Mouse (Mus musculus) inflammation-experienced regulatory T-cells, adult 6 months (primary cell): Measurements from ENCODE around the gene Srrd. TPM values are rescaled to one million over a fixed set of nuclear protein-coding genes. Genes with fewer than 3 reads are reported as not detected.

ENCODE experiments used
- ATAC-seq: one replicate; pipeline ENCODE4 v1.8.0; 2017
- polyA plus RNA-seq, 3 experiments: library from polyadenylated mRNA; unstranded; fragments of 100-300 nt; shearing (Covaris generic); gene quantifications; one replicate each; pipeline ENCODE4 v1.2.1; 2017

The Srrd gene
- polyA plus RNA-seq, 3 experiments from 2014 or later, result 2.9 to 4.8 (median 4.4) TPM

DNA sequence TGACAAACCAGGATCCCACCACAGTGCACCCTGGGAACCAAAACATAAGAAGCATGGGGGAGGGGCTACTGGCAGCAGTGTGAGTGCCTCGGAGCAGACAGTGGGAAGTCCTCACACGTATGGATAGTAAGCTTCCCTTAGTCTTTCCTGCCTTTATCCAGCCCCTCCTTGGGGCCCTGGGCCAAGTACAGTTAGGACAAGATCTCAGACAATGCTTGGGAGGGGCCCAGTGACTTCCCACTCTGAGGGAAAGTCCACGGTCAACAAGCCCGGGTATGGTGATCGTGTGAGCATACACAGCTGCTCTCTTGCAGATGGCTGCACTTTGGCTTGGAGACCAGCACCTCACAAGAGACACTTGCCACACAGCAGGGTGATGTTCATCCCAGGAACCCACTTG is 25.5 kb downstream of the Srrd start:
- no peak for ATAC-seq

DNA sequence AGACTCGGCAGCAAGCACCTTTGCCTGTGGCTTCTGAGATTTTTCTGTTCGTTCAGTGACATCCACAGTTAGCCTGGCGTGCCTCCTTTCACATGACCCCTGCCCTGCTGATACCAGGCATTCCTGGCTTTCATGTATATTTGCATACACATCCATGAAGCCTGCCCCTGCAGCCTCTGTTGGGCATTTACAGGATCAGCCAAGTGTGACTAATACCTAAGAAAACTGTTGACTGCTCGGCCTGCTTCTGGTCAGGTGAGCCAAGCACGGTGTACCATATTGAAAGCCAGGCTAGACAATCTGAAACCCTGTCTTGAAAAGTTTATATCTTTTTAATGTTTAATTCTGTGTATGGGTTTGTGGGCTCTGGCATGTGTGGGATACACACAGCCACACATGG is 26.4 kb downstream of the Srrd start:
- no peak for ATAC-seq

DNA sequence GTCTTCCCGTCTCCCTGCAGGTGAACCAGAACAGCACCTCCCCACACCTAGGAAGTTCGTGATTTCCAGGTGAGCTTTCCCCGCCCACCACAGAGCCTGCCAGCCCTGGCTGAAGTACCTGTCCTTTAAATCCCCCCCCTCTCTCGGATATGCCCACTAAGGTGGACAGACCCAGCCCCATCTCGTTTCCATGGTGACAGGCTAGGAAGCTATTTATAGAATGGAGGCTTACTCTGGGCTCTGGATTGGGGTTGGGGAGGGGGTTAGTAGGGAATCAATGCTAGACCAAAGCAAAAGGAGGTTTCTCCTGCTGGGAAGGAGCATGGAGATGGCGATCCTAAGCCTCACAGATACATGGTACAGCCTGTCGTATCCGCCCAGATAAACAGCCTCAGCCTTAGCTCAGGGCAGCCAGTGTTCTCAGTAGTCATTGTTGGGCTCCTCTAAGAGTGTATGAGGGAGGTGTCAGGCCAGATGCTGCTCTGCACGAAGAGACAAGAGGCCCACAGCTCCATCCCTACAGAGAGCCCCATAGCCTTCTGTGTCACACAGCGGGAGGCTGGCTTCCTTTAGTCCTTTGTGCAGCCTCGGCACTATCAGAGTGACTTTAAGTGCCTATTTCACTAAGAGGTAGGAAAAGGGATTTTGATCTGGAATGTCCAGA is 29.5 kb downstream of the Srrd start:
- ATAC-seq, result no peak

DNA sequence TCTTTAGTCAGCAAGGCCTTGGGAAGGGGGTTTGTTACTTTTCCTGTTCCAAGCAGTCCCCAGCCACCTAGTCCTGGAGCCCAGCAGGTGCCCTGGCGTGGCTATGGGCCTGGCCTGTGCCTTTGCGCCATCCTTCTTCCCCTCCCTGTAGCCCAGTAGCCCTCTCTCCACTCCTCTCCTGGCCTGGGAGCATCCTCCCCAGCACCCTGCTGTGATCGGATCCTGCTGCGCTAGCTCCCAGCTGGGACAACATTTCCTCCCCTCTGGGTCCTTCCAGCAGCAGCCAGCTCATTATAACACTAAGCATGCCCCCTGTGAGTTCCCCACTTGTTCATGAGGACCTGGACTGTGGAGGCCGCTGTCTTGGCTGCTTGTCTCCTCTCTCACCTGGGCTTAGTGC is 37.0 kb downstream of the Srrd start:
- no peak for ATAC-seq

DNA sequence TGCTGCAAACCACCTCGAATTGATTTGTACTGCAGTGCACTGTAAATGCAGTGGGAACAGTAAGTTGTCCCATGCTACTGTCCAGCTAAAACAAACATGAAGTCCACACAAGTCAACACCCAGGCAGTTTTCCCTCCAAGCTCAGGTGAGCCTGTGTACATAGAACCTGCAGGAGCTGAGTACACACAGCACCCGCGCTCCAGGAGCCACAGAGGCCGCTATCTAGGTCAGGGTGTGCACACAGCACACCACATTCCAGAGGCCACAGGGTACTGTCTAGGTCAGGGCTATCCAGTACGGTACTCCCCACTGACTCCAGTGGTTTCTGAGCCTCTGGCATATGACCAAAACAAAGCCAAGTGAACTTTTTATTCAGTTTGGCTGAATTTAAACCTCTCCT is 40.5 kb downstream of the Srrd start:
- no peak for ATAC-seq

DNA sequence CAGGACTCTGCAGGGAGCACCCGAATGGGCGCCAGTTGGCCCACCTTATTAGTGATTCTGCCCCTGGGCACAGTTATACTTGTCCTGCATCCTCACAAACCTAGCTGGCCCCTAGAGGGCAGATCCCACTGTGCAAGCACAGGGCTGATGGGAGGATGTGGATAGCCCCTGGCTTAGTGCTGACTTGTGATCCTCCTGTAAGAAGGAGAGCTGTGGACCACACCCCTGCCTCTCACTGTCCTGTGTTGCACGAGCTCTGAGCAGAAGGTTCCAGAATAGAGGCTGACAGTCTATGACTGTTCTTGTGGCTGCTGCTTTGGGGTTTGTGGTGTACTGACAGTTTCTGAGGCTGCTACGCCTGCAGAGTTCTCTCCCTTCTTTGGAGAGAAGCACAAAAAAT is 41.1 kb downstream of the Srrd start:
- peak; percentile 14 for ATAC-seq

DNA sequence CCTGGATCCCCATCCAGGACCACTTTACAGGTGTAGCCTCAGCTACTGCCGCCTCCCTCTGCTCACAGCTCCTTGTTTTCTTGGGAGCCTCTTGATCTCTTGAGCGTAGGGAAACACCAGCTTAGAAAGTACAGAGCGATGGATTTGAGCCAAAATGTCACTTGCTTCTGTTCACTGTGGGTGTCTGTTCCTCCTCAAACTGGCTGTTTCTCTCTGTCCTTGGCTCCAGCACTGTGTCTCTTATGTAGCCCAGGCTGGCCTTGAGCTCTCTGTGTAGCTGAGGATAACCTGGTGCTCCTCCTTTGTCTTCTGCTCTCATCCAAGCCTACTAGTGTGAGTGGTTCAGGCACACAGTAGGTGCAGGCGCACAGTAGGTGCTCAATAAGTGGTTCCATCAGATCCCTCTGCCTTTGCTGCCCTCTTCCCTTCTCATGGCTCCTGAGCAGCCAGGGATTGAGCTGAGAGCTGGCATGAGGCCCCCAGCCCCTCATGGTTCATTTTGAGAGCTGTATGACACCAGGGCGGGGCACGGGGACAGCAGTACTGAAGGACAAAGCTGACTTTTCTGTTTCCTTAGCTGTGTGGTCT is 42.0 kb downstream of the Srrd start:
- no peak for ATAC-seq

DNA sequence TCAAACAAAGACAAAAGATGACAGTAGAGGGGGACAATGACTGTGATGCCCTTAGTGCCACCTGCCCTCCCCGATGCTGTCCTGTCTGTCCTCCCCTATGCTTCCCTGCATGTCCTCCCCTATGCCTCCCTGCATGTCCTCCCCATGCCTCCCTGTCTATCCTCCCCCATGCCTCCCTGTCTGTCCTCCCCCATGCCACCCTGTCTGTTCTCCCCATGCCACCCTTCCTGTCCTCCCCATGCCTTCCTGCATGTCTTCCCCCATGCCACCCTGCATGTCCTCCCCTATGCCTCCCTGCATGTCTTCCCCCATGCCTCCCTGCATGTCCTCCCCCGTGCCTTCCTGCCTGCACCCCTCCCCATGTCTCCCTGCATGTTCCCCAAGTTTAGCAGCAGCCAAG is 42.7 kb downstream of the Srrd start:
- no peak for ATAC-seq

DNA sequence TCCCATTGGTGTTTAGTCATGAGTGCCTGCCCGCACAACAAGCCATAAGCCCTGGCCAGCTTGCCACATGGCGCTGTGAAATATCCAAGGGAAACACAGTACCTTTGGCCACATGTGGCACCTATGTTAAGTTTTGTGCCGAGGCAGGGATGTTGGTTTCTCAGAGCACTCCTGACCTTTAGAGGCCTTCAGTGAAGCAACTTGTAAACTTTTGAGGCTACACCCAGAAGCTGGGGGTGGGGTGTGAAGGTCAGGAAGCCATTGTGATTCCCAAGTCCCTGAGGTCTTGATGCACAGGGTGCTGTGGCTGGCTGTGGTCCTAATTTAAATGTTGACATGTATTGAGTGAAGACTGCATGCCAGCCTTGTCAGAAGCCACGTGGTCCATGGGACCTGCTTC is 43.4 kb downstream of the Srrd start:
- ATAC-seq, result no peak

DNA sequence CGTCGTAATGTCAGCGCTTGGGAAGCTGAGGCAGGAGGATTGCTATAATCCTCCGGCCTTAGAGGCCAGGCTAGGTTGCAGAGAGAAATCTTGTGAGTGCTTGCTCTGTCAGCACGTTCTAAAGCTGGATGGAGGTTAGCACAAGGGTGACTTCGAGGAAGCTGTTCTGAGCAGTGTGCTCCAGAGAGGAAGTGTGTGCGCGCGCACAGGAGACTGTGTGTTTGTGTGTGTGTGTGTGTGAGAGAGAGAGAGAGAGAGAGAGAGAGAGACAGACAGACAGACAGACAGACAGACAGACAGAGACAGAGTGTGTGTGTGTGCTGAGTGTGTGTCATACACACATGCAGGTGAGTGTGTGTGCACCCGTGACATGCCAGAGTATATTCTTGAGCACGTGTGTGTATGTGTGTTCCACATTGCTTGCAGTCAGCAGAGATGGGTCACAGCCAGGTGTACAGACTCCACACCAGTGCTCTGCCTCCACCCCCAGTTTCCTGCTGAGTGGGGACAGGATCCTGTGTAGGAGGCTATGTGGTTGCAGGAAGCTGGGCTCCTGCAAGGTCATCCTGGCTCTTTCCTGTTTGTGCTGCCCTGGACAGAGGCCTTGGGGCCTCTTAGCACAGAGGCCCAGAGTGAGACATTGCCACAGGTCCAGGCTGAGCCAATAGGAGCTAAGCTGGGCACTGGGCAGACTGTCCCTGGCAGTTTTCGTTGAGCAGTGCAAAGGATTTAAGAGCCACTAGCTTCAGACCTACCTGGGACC is 44.4 kb downstream of the Srrd start:
- ATAC-seq, result peak; percentile 52

DNA sequence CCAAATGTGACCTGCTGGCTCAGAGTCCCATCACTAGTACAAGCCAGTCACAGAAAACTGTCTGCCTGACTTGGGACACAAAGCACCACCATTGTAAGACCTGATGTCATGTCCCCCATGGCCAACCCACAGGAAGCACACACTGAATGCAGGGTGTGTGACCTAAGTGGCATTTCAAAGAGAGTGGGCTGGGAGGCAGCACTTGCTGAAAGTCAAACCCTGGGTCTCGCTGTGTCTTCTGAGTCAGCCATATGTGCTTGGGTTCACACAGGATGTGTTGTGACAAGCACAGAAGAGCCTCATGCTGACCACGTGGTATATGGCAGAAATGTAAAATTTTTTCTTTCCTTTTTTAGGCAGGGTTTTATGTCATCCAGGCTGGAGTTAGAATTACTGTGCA is 45.6 kb downstream of the Srrd start:
- peak; percentile 81 for ATAC-seq

DNA sequence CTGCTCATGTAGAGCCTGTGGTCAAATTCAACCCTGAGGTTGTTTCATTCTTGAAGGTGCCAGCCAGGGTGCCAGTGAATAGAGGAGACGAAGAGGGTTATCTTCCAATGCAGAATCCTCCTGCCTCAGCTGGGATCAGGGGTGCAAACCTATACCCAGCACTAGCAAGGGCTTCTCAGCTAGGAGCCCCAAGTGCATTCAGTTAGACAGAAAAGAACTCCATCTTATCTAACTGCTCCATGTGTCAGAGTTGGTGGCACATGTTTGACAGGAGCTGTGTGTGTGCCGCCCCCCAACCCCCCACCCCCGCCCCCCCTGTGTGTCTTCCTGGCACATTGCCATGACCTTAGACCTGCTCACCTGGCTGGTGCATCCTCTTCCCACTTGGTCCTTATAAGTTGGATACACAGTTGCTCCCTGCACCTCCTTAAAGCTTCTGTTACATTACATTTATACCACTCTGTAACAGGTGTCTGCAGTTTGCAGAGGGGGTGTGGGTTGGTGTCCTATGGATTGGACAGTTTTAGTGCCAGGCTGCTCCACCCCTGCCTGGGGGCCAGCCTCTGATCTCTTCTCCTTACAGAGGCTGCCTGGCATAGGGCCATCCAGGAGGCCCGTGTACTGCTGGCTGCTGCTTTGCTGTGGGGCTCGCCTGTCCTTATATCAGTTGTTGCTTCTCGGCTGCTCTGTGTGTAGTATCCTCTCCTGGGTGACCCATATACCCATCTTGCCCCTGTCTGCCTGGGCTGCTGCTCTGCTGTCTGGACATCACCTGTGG is 46.2 kb downstream of the Srrd start:
- ATAC-seq, result no peak

DNA sequence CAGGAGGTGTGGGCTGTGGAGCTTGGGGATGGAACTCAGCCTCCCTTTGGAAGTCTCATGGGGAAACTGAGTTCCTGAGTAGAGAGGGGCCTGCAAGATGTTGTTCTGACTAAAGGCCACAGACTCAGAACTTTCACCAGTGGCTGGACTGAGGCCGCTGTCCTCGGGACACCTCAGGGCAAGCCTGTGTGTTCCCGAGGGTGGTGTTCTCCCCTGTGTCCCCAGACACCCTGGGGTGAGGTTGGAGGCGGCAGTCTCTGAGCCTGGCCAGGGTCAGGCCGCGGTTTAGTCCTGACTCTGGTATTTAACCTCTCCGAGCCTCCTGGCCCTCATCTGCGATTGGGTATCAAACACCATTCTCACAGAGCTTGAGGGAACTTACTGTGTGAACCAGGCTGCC is 47.3 kb downstream of the Srrd start:
- no peak for ATAC-seq

DNA sequence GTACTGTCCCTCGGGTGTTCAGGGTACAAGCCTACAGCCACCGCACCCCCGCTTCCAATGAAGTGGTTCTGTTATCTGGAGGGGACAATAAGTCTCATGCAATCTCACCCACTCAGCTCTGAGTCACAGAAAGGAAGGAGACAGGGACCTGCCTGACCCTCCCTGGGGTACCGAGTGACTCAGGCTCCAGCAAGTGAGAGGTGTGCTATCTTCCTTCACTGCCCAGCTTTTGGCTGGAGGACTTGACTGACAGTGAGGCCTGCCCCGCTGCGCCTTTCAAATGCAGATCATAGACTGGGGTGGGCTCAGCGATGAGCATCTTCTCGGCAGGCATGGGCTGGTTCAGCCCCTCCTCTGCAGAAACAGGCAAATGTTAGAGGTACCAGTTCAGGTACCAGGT is 47.7 kb downstream of the Srrd start:
- ATAC-seq, result no peak

DNA sequence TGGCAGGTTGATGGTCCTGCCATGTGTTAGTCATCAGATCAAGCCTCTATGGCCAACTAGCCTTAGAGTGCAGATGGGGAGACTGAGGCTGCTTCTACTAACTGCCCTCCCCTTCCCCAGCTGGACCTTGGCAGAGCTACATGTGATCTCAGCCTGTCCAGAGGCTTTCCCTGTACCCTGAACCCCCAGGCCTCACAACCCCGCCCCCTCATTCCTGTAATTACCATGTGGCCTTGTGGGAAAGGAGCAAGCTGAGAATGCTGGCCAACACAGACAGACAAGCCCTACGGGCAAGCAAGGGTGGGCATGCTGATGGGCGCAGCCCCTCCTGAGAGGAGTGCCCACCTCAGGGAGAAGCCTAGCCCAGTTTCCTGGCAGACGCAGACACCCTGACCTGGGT is 48.1 kb downstream of the Srrd start:
- ATAC-seq, result no peak

DNA sequence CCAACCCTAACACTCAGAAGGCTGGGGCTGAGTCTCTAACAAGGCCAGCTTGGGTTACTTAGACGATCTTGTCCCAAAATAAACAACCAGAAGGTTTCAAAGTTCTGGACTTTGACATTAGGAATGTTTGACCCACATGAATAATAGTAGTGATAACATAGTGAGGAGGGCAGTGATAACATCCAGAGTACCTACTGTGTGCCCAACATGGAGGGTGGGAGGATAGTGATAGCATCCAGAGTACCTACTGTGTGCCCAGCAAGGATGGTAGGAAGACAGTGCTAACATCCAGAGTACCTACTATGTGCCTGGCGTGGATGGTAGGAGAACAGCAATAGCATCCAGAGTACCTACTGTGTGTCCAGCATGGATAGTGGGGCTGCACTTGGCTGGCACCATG is 49.0 kb downstream of the Srrd start:
- ATAC-seq, result no peak

DNA sequence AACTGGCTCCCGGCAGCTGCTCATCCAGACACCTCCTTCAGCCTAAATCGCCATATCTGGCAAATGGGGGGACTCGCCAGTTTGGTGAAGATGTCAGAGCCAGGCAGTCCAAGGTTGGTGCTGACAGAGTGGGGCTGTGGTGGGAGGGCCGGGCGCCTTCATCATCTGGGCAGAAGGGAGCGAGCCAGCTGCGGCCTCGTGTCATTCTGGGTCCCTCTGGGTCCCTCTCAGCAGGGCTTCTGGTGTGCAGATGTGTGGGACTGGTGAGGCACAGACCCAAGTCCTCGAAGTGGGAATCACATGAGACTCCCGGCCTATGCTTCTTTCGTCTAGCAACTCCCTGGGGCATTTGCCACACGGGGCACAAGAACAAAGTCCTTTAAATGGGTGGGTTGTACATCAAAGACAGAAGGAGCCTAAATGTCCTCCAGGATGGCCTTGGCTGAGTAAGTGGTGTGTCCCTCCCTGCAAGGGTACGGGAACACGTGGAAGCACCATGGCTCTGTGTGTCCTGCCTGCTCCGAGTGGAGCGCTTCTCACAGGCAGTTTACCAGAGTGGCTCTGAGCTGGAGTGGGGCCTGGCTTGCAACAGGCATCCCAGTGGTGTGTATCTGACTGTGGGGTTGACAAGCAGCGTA is 50.4 kb downstream of the Srrd start:
- ATAC-seq, result no peak

DNA sequence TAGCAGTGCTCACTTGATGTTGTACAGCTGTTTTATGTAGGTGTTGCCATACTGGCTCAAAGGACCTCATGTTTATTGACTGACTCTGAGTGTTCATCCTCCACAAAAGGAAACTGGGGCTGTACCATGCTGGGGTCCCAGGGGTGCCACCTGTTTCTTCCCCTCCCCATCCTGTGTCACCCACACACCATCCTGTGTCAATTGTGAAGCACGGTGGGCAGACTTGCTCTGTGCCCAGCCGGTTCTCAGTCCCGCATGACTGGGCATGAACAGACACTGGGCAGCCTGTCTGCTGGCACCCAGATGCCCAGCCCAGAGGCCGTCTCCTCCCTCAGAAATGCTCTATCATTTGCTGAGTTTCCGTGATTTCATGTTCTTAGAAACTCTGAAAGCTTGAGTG is 51.0 kb downstream of the Srrd start:
- ATAC-seq, result no peak

DNA sequence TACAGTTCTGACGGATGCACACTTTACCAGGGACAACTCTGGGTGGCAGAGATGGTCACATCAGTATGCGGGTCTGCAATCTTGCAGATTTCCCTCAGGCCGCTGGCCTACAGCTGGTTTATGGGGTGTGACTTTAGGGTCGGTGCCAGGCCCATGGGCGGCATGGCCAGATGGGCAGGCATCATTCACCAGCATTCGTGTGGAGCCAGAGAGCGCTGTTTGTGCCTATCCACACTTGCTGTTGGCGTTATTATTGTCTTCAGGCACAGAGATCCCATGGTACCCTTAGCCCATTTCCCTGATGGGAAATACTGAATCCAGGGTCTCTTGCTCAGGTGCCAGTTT is 52.3 kb downstream of the Srrd start:
- no peak for ATAC-seq

DNA sequence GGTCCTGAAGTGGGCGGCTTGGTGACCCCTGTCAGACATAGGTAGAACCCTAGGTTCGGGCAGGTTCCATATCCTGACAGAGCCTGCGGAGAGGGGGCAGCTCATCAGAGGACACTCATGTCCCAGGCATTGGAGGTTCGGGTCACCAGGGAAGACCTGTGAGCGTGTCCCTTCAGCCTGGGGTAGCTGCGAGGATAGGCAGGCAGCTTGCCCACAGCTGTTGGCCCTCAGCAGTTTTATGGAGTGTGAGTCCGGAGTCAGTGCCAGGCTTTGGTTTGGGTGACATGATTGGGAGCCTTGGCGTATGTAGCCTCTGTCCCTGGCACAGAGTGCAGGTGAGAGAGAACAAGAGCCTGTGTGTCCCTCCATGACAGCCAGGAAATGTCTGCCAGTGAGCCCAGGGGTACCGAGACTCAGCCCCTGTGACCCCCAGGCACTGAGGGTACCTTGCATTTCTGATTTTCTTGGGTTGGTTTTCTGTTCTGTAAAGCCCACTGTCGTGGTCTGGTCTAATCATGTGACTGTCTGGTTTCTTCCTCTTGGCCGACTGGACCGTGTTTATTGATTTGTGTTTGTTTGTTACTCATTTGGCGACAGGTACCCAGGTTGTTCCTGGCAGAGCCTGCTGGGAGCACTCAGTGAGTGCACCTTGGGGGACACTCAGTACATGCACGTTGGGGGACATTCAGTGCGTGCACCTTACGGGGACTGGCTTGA is 52.9 kb downstream of the Srrd start:
- no peak for ATAC-seq

DNA sequence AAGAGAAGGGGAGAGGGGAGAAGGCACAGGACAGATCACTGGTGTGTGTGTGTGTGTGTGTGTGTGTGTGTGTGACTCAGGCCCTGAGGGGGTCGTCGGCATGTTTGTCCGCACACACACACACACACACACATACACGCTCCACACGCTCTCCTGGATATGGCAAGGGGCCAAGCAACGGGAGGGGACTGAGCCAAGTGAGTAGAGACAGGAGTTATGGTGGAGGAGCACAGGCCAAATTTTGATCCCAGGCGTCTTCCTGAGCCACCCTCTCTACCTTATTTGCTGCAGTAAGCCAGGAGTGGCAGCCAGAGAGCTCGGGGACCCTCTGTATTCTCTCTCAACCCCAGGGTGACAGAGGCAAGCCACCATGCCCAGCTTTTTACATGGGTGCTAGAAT is 53.6 kb downstream of the Srrd start:
- ATAC-seq, result no peak
